In the genomic region with DNA sequence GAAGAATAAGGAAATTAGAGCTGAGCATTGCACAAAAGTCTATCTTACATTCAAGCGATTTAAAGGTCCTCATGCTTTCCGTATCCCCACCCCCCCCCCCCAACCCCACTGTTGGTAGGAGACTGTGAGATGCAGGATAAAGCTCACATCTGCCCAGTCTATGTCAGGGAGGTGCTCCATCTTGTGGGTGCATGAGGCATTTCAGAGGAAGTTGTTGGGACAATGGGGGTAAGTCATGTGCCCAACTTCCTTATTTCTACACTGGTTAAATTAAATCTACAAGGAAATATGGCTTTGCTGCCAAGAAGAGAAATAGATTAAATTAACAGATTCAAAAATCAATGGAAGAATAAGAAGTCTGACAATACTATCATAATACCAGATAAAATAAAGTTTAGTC, we compare ENCODE assay signal across 9 mouse cellular contexts. TPM values are rescaled to one million over a fixed set of nuclear protein-coding genes. Genes with fewer than 3 reads are reported as not detected.
DNase-seq lines count a peak whose midpoint lies in the region; ATAC-seq and TF ChIP-seq lines count a peak whose summit lies in the region.
"Had no signal": no experiment of that assay in that cellular context is flagged by ENCODE, and none has a peak within 500 bp of the region (broad histone marks: within the 10 kb centered on the region; RNA-seq: fewer than 3 reads in every experiment).

No protein-coding gene starts in this region.

- WGBS in kidney, embryonic 16.5 days: 43% methylated on average over 2 of the region's 2 CpGs

- no peaks in the 10 kb centered on the region for H3K36me3 ChIP-seq in kidney, embryonic 16.5 days (ENCODE audit: insufficient read depth, low read length)

- DNase-seq in gastrocnemius, postnatal 14 days: peak; percentile 23
- DNase-seq in gastrocnemius, postnatal 4 days (ENCODE audit: low spot score in 2 of 2): no peak
- peak; percentile 65 for DNase-seq in A20 (ENCODE audit: low read depth, low spot score)
- peak; percentile 50 for DNase-seq in brain, embryonic 14.5 days (ENCODE audit: low read depth)
- peak; percentile 26 for DNase-seq in lung, postnatal 36 days
- DNase-seq in ovary, adult 18-20 months (ENCODE audit: low spot score): no peak
- DNase-seq in cerebellum, postnatal 25 days: no peak

- TF ChIP-seq POLR2A in brain, embryonic 14.5 days (IDR thresholded peaks at IDR 0.05; ENCODE audit: borderline replicate concordance, extremely low read depth, insufficient read depth, insufficient read length, poor library complexity, severe bottlenecking): no peak

- H3K9me3 ChIP-seq in kidney, embryonic 16.5 days (ENCODE audit: low read length): no peaks in the 10 kb centered on the region

- no peak overlapping the region for H3K4me2 ChIP-seq in kidney, embryonic 16.5 days (replicated peaks; ENCODE audit: low read depth, low read length)

- H3K9ac ChIP-seq in kidney, embryonic 16.5 days (replicated peaks; ENCODE audit: low read length): no peak overlapping the region

- intact Hi-C loops in gastrocnemius, postnatal 14 days (cut with DNase I; ENCODE audit: low total_unique reads): no loop called here

- no peak for ATAC-seq in kidney, embryonic 16.5 days (ENCODE audit: low FRiP score, low TSS enrichment)

- no peaks in the 10 kb centered on the region for H3K27me3 ChIP-seq in kidney, embryonic 16.5 days (ENCODE audit: insufficient read depth, low read length)

- no peak overlapping the region for H3K4me3 ChIP-seq in kidney, embryonic 16.5 days (ENCODE audit: low read length)

- H3K4me1 ChIP-seq in kidney, embryonic 16.5 days (ENCODE audit: insufficient read depth, low read length): no peaks in the 10 kb centered on the region

- peak; percentile 53; the same call in 1 of the 2 replicates for TF ChIP-seq CTCF in brain, embryonic 14.5 days (IDR thresholded peaks at IDR 0.05; ENCODE audit: borderline replicate concordance, extremely low read depth, insufficient read depth, insufficient read length)

- H3K27ac ChIP-seq in kidney, embryonic 16.5 days (ENCODE audit: low read length): no peak overlapping the region

RNA-seq across cellular contexts. Expression of a gene that starts 18.0 kb away (rescaled TPM):
- total RNA-seq in gastrocnemius, postnatal 14 days (2021): not detected
- not detected for total RNA-seq in gastrocnemius, postnatal 4 days (2021)
- not detected in 2 replicates for polyA plus RNA-seq in brain, embryonic 14.5 days (2012; rRNA removed)
- polyA plus RNA-seq in kidney, embryonic 16.5 days (2015; fragmentation: Nextera tagmentation; extraction: Ambion mirVana): 24.2 and 29.8 TPM in 2 replicates

RNA-seq across cellular contexts. Expression of a gene that starts 29.3 kb away (rescaled TPM):
- not detected for total RNA-seq in gastrocnemius, postnatal 14 days (2021)
- not detected for total RNA-seq in gastrocnemius, postnatal 4 days (2021)
- polyA plus RNA-seq in brain, embryonic 14.5 days (2012; rRNA removed): not detected in 2 replicates
- 4.4 and 4.9 TPM in 2 replicates for polyA plus RNA-seq in kidney, embryonic 16.5 days (2015; fragmentation: Nextera tagmentation; extraction: Ambion mirVana)
- polyA plus RNA-seq: limb, embryonic 14.5 days had no signal

RNA-seq across cellular contexts. Expression of a gene that starts 46.3 kb away (rescaled TPM):
- total RNA-seq in gastrocnemius, postnatal 14 days (2021): not detected
- total RNA-seq in gastrocnemius, postnatal 4 days (2021): under 1 TPM; 0.17 to 0.18 TPM
- not detected in 2 replicates for polyA plus RNA-seq in brain, embryonic 14.5 days (2012; rRNA removed)
- 9.1 and 11.0 TPM in 2 replicates for polyA plus RNA-seq in kidney, embryonic 16.5 days (2015; fragmentation: Nextera tagmentation; extraction: Ambion mirVana)

RNA-seq across cellular contexts. Expression of a gene that starts 48.4 kb away (rescaled TPM):
- total RNA-seq in gastrocnemius, postnatal 14 days (2021): not detected
- total RNA-seq in gastrocnemius, postnatal 4 days (2021): not detected
- not detected in 2 replicates for polyA plus RNA-seq in brain, embryonic 14.5 days (2012; rRNA removed)
- polyA plus RNA-seq in kidney, embryonic 16.5 days (2015; fragmentation: Nextera tagmentation; extraction: Ambion mirVana): not detected in 2 replicates
- polyA plus RNA-seq: limb, embryonic 14.5 days had no signal

RNA-seq across cellular contexts. Expression of a gene that starts 48.7 kb away (rescaled TPM):
- not detected for total RNA-seq in gastrocnemius, postnatal 14 days (2021)
- total RNA-seq in gastrocnemius, postnatal 4 days (2021): not detected
- polyA plus RNA-seq in brain, embryonic 14.5 days (2012; rRNA removed): not detected in 2 replicates
- polyA plus RNA-seq in kidney, embryonic 16.5 days (2015; fragmentation: Nextera tagmentation; extraction: Ambion mirVana): not detected in 2 replicates
- polyA plus RNA-seq: limb, embryonic 14.5 days had no signal

Comparison
In these comparisons a context has a peak if more than half of its experiments do, and no peak if none do; other contexts are left out.
1. DNase-seq: peak in gastrocnemius, postnatal 14 days (single experiment), A20 (single experiment), brain, embryonic 14.5 days (single experiment) and lung, postnatal 36 days (single experiment); none in gastrocnemius, postnatal 4 days (0 of 2), ovary, adult 18-20 months (single experiment) and cerebellum, postnatal 25 days (0 of 2).